Mouse (Mus musculus) embryonic facial prominence, embryonic 10.5 days (tissue): Measurements from ENCODE around the gene Cmss1. TPM values are rescaled to one million over a fixed set of nuclear protein-coding genes. Genes with fewer than 3 reads are reported as not detected.

ENCODE experiments used
- DNase-seq: peaks from one replicate; pipeline ENCODE4 v3.0.0-alpha.2; 2017; ENCODE audit warnings: low spot score
- H3K27ac ChIP-seq: fragments of 300-500 bp; sonication (generic); replicated peaks from 2 replicates; pipeline ENCODE4 v1.5.1; 2016; ENCODE audit warnings: mild to moderate bottlenecking
- H3K27me3 ChIP-seq: fragments of 300-500 bp; sonication (generic); replicated peaks from 2 replicates; pipeline ENCODE4 v1.6.1; 2016; ENCODE audit warnings: low read depth, mild to moderate bottlenecking; ENCODE audit not compliant: poor library complexity, severe bottlenecking
- H3K36me3 ChIP-seq: fragments of 300-500 bp; sonication (generic); replicated peaks from 2 replicates; pipeline ENCODE4 v1.6.1; 2016; ENCODE audit warnings: mild to moderate bottlenecking, moderate library complexity
- H3K4me1 ChIP-seq: fragments of 300-500 bp; sonication (generic); 2 replicates; pipeline ENCODE4 v1.6.1; 2016
- H3K4me3 ChIP-seq: fragments of 300-500 bp; sonication (generic); 2 replicates; pipeline ENCODE4 v1.5.1; 2016; ENCODE audit warnings: mild to moderate bottlenecking, moderate library complexity
- H3K9me3 ChIP-seq: fragments of 300-500 bp; sonication (generic); 2 replicates; pipeline ENCODE4 v1.6.1; 2016; ENCODE audit warnings: mild to moderate bottlenecking
- WGBS: fragments of 180-500 bp; shearing (Covaris S2); methylation state at CpG from one replicate; pipeline ENCODE4 v1.1.7; 2016; 5-methylcytosine and 5-hydroxymethylcytosine counted together
- polyA plus RNA-seq: library from polyadenylated mRNA; unstranded; fragments of >200 nt; fragmentation: Nextera tagmentation; extraction: Ambion mirVana; gene quantifications from 2 replicates; pipeline ENCODE4 v1.2.1, GENCODE M21; 2016

Cmss1 gene
- polyA plus RNA-seq, 1 experiment from 2014 or later: 58.1 TPM

GRCm38 (mm10) chr16:57483503-57483902 lies 123.2 kb downstream of the Cmss1 start:
- no peak overlapping the region for H3K27ac ChIP-seq
- no peak overlapping the region for H3K4me3 ChIP-seq
- H3K4me1 ChIP-seq: peaks cover 12% of the 10 kb centered on the region
- no peak for DNase-seq
- H3K36me3 ChIP-seq: no peaks in the 10 kb centered on the region
- 96% methylated on average over 2 of the region's 2 CpGs for WGBS
- no peaks in the 10 kb centered on the region for H3K9me3 ChIP-seq
- no peaks in the 10 kb centered on the region for H3K27me3 ChIP-seq

DNA sequence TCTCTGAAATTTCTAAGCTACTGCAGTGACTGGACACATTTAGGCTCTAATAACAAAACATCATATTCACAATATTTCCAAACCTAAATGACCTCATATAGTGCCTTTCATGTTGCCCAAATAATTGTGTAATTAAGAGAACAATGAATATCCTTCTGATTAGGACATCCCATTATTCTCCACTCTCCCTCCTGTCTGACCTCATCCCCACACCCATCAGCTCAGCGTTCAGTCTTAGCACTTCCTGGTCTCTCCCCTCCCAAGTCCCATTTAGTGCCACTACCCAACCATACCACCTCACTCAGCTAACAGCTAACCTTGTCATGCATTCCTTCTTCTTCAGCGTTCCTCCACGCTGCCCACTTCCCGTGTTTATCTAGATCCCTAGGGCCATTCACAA lies 123.8 kb downstream of the Cmss1 start:
- no peak overlapping the region for H3K27ac ChIP-seq
- no peak for DNase-seq
- 77% methylated on average over 4 of the region's 4 CpGs for WGBS

GRCm38 (mm10) chr16:57482264-57482663 lies 124.4 kb downstream of the Cmss1 start:
- 69% methylated on average over 6 of the region's 6 CpGs for WGBS
- H3K27me3 ChIP-seq: no peaks in the 10 kb centered on the region
- no peaks in the 10 kb centered on the region for H3K9me3 ChIP-seq
- H3K27ac ChIP-seq: no peak overlapping the region
- no peak for DNase-seq
- H3K36me3 ChIP-seq: no peaks in the 10 kb centered on the region
- peaks cover 9% of the 10 kb centered on the region for H3K4me1 ChIP-seq
- no peak overlapping the region for H3K4me3 ChIP-seq

More for the DNA sequence above, 123.8 kb downstream of the Cmss1 start:
- H3K4me3 ChIP-seq: no peak overlapping the region
- no peaks in the 10 kb centered on the region for H3K9me3 ChIP-seq
- H3K4me1 ChIP-seq: peaks cover 10% of the 10 kb centered on the region
- H3K36me3 ChIP-seq: no peaks in the 10 kb centered on the region
- no peaks in the 10 kb centered on the region for H3K27me3 ChIP-seq

DNA sequence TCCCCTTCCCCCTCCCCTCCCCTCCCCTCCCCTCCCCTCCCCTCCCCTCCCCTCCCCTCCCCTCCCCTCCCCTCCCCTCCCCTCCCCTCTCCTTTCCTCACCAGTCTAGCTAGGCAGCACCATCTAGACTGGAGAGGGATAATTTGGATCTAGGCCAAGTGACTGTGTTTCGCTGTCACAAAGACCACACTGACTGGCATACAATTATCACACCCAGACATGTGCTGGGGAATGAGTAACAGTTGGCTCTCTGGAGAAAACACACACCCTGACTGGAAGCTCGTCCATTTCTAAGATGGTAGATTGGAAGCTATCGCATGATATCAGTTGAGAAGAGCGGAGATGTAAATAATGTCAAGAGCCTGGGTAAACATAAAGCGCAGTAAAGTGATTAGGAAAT lies 126.9 kb downstream of the Cmss1 start:
- DNase-seq: no peak
- H3K9me3 ChIP-seq: no peaks in the 10 kb centered on the region
- WGBS: 91% methylated on average over 5 of the region's 5 CpGs
- no peak overlapping the region for H3K4me3 ChIP-seq
- 0 out of 2 replicates have a peak, but pooled peaks cover 3% of the 10 kb centered on the region for H3K36me3 ChIP-seq
- no peaks in the 10 kb centered on the region for H3K4me1 ChIP-seq
- H3K27ac ChIP-seq: no peak overlapping the region
- no peaks in the 10 kb centered on the region for H3K27me3 ChIP-seq

DNA sequence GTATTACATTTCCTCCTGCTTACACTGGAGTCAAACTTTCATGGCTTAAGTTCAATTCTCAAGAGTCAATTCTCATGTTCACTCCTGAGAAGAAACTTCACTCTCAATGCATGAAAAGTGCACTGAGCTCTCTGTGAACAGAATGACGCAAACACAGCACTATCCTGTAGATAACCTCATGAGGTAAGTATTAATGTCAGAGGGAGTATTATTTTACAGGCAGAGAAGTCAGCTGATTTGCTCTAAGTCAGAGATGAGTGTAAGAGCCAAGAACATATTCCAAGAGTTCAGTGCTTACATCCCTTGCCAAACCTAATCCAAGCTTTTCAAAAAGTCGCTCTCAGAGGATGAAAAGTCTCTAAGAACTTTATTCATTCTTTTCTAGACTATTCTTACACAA lies 128.2 kb downstream of the Cmss1 start:
- WGBS: 94% methylated on average over 2 of the region's 2 CpGs
- no peak for DNase-seq
- Histone ChIP-seq H3K27me3 (no peaks in the 10 kb centered on the region), H3K4me1 (peaks cover 7% of the 10 kb centered on the region; the same call in 1 of the 2 replicates), H3K4me3 (no peak overlapping the region), H3K9me3 (no peaks in the 10 kb centered on the region), H3K36me3 (0 out of 2 replicates have a peak, but pooled peaks cover 3% of the 10 kb centered on the region), H3K27ac (no peak overlapping the region)

GRCm38 (mm10) chr16:57473415-57474085 lies 133.1 kb downstream of the Cmss1 start:
- Histone ChIP-seq H3K4me3 (no peak overlapping the region), H3K36me3 (0 out of 2 replicates have a peak, but pooled peaks cover 3% of the 10 kb centered on the region), H3K27me3 (no peaks in the 10 kb centered on the region), H3K9me3 (no peaks in the 10 kb centered on the region), H3K4me1 (peaks cover 16% of the 10 kb centered on the region), H3K27ac (no peak overlapping the region)
- peak; percentile 35 for DNase-seq
- WGBS: 39% methylated on average over 10 of the region's 10 CpGs

- peaks cover 18% of the 10 kb centered on the region for H3K4me1 ChIP-seq
- no peak overlapping the region for H3K27ac ChIP-seq
- H3K27me3 ChIP-seq: no peaks in the 10 kb centered on the region
- no peak overlapping the region for H3K4me3 ChIP-seq
- H3K9me3 ChIP-seq: no peaks in the 10 kb centered on the region
- DNase-seq: no peak
- H3K36me3 ChIP-seq: no peaks in the 10 kb centered on the region
Measured at GRCm38 (mm10) chr16:57471071-57471470, 135.6 kb downstream of the Cmss1 start.

DNA sequence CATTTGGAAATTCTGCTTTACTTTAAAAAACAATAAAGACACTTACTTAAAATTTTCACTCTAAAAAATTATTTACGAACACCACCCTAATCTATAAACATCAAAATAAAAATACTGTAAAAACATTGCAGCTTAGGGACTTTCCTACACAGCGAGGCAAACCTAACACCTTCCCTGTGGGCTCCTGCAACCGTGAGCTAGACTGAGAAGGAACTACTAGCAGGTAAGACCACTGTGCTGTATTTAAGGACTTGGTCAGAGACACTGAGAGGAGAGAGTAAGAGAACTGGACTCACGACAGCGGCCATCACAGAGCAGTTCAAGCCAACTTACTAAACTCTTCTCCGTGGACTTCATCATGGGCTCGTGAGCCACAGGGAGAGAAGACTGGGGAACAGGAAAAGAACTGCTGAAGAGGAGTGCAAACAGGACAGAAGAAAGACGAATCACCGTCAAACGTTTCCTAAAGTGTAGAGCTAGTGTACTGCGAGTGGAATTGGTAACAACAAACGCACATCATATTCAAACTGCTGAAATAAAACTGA lies 136.3 kb downstream of the Cmss1 start:
- whole genome bisulfite sequencing: 92% methylated on average over 12 of the region's 12 CpGs

GRCm38 (mm10) chr16:57469869-57470268 lies 136.8 kb downstream of the Cmss1 start:
- Histone ChIP-seq H3K9me3 (no peaks in the 10 kb centered on the region), H3K27me3 (no peaks in the 10 kb centered on the region), H3K4me1 (peaks cover 18% of the 10 kb centered on the region), H3K4me3 (no peak overlapping the region), H3K27ac (no peak overlapping the region), H3K36me3 (no peaks in the 10 kb centered on the region)
- DNase-seq: no peak
- 79% methylated on average over 2 of the region's 2 CpGs for WGBS

More for the DNA sequence above, 136.3 kb downstream of the Cmss1 start:
- no peak for DNase-seq
- H3K4me1 ChIP-seq: peaks cover 18% of the 10 kb centered on the region
- no peaks in the 10 kb centered on the region for H3K36me3 ChIP-seq
- no peak overlapping the region for H3K4me3 ChIP-seq
- no peaks in the 10 kb centered on the region for H3K27me3 ChIP-seq
- no peaks in the 10 kb centered on the region for H3K9me3 ChIP-seq
- no peak overlapping the region for H3K27ac ChIP-seq

DNA sequence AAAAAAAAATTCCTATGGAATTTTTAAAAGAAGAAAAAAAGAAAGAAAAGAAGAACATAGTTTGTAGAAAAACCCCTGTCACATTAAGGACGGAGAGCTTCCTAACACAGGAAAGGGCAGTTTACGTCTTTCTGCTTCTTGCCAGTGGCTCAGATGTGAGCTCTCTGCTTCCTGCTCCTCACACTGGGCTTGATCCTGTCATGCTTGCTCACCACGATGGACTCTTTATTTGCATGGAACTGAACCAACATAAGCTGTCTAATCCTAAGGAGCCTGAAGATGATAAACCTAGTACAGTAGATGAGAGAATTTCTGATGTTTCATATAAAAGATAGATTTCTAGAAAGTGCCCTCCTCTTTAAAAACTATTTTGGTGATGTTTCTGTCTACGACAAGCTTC lies 137.4 kb downstream of the Cmss1 start:
- H3K4me1 ChIP-seq: peaks cover 18% of the 10 kb centered on the region
- H3K9me3 ChIP-seq: no peaks in the 10 kb centered on the region
- H3K27ac ChIP-seq: no peak overlapping the region
- no peak overlapping the region for H3K4me3 ChIP-seq
- no peaks in the 10 kb centered on the region for H3K27me3 ChIP-seq
- H3K36me3 ChIP-seq: no peaks in the 10 kb centered on the region
- no peak for DNase-seq
- 76% methylated on average over 4 of the region's 4 CpGs for WGBS

- H3K4me3 ChIP-seq: no peak overlapping the region
- WGBS: 86% methylated on average over 9 of the region's 9 CpGs
- H3K27ac ChIP-seq: no peak overlapping the region
- H3K36me3 ChIP-seq: no peaks in the 10 kb centered on the region
- no peaks in the 10 kb centered on the region for H3K9me3 ChIP-seq
- peaks cover 10% of the 10 kb centered on the region for H3K4me1 ChIP-seq
- no peaks in the 10 kb centered on the region for H3K27me3 ChIP-seq
- DNase-seq: no peak
Measured at GRCm38 (mm10) chr16:57465386-57465913, 141.2 kb downstream of the Cmss1 start.

- no peak for DNase-seq
- H3K27ac ChIP-seq: no peak overlapping the region
- H3K9me3 ChIP-seq: no peaks in the 10 kb centered on the region
- peaks cover 10% of the 10 kb centered on the region for H3K4me1 ChIP-seq
- WGBS: 46% methylated on average over 2 of the region's 2 CpGs
- no peaks in the 10 kb centered on the region for H3K27me3 ChIP-seq
- H3K36me3 ChIP-seq: no peaks in the 10 kb centered on the region
- H3K4me3 ChIP-seq: no peak overlapping the region
Measured at GRCm38 (mm10) chr16:57456003-57456402, 150.7 kb downstream of the Cmss1 start.

DNA sequence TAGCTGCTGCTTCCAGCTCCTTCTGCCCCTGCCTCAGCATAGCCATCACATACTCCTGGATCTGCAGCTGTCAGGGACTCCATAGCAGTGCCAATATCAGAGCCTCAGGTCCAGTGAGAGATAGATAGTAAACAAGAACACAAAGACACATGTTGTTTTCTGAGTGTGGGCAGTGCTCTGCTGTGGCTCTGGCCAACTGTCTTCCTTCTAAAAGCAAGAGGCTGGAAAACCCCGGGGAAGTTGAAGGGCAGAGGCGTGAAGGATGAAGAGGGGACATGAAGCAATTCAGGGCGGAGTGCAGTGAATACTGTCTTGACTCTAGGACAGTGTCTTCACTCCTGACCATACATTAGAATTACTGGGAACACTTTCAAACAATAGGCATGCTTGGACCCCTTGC lies 151.1 kb downstream of the Cmss1 start:
- no peak overlapping the region for H3K27ac ChIP-seq

More for the DNA sequence above, 151.1 kb downstream of the Cmss1 start:
- Histone ChIP-seq H3K27me3 (no peaks in the 10 kb centered on the region), H3K9me3 (no peaks in the 10 kb centered on the region), H3K4me1 (peaks cover 10% of the 10 kb centered on the region), H3K36me3 (no peaks in the 10 kb centered on the region), H3K4me3 (no peak overlapping the region)
- 83% methylated on average over 3 of the region's 3 CpGs for WGBS
- no peak for DNase-seq
